Mouse (Mus musculus) hindbrain, postnatal 0 days (tissue): ENCODE data around the gene Cd81. TPM values are rescaled to one million over a fixed set of nuclear protein-coding genes. Genes with fewer than 3 reads are reported as not detected.

Experiments
- ATAC-seq: fragments of 200-750 bp; cut with Nextera tagmentation; 2 replicates; pipeline ENCODE4 v1.8.0; 2017; ENCODE audit warnings: mild to moderate bottlenecking, moderate TSS enrichment, moderate library complexity
- DNase-seq: peaks from one replicate; pipeline ENCODE4 v3.0.0-alpha.2; 2015; ENCODE audit warnings: low spot score
- H3K27ac ChIP-seq: fragments of 300-500 bp; sonication (generic); 2 replicates; pipeline ENCODE4 v1.5.1; 2014; ENCODE audit warnings: mild to moderate bottlenecking
- H3K27me3 ChIP-seq: fragments of 300-500 bp; sonication (generic); 2 replicates; pipeline ENCODE4 v1.6.1; 2014; ENCODE audit warnings: low read length, mixed read lengths; ENCODE audit not compliant: insufficient read depth
- H3K36me3 ChIP-seq: fragments of 300-500 bp; sonication (generic); 2 replicates; pipeline ENCODE4 v1.6.1; 2014; ENCODE audit warnings: low read length, mixed read lengths; ENCODE audit not compliant: insufficient read depth
- H3K4me1 ChIP-seq: fragments of 300-500 bp; sonication (generic); 2 replicates; pipeline ENCODE4 v1.6.1; 2014; ENCODE audit warnings: antibody characterized with exemption, low read length, mixed read lengths; ENCODE audit not compliant: insufficient read depth
- H3K4me2 ChIP-seq: fragments of 300-500 bp; sonication (generic); 2 replicates; pipeline ENCODE4 v1.6.1; 2014; ENCODE audit warnings: low read depth, mild to moderate bottlenecking, low read length, moderate library complexity, mixed read lengths
- H3K4me3 ChIP-seq: fragments of 300-500 bp; sonication (generic); 2 replicates; pipeline ENCODE4 v1.5.1; 2014; ENCODE audit warnings: low read length
- H3K9ac ChIP-seq: fragments of 300-500 bp; sonication (generic); replicated peaks from 2 replicates; pipeline ENCODE4 v1.6.1; 2014; ENCODE audit warnings: mild to moderate bottlenecking, low read length, moderate library complexity, mixed read lengths
- H3K9me3 ChIP-seq: fragments of 300-500 bp; sonication (generic); 2 replicates; pipeline ENCODE4 v1.6.1; 2016; ENCODE audit warnings: low read length, mixed read lengths
- CTCF ChIP-seq: IDR thresholded peaks from 2 replicates; pipeline ENCODE4 v1.5.1; 2016; ENCODE audit warnings: antibody characterized with exemption, control low read depth, low read depth
- WGBS: fragments of 180-500 bp; shearing (Covaris S2); extraction: QIAGEN DNeasy Blood & Tissue Kit; methylation state at CpG from one replicate; pipeline ENCODE4 v1.1.7; 2014; 5-methylcytosine and 5-hydroxymethylcytosine counted together
- polyA plus RNA-seq: library from polyadenylated mRNA; unstranded; fragments of >200 nt; fragmentation: Nextera tagmentation; extraction: Ambion mirVana; gene quantifications from 2 replicates; pipeline ENCODE4 v1.2.1, GENCODE M21; 2015
- total RNA-seq: library from RNA; depleted of rRNA; stranded (reverse); fragments of >200 nt; gene quantifications from 2 replicates; pipeline ENCODE4 v1.2.3, GENCODE M21; 2014

Cd81 gene
- total and polyA plus RNA-seq, 2 experiments from 2014 or later: 708 to 758 TPM

DNA sequence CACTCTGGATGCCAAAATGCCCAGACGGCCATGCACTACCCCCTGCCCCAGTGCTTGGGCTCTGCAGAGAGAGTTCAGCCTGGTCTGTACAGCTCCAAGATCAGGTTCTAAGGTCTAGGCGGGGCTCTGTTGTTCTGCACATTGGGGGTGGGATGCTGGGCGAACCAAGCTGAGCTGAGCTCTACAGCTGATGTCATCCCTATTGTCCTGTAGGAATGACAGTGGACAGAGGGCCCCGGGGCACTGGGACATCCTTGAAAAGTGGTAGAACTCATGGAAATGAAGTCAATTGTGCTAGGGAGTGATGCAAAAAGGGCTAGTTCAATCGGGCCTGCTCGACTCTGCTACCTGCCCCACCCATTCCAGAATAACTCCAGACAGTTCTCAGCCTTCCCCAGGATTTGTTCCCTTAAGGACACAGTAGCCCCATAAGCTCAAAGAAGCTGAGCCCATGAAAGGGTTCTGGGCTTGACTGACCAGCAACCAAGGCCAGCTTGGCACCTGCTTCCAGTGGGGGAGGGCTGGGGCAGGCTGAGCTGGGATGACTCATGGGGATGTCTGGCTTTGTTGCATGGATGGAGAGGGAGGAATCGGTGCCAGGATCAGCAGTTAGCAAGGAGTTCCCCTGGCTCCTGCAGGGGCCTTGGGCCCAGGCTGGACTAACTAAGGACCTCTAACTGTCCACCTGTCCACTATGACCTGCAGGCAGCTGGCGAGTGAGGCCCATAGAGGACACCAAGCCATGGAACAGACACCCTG, 38.9 kb upstream of the Cd81 start:
- no peak for TF ChIP-seq CTCF

DNA sequence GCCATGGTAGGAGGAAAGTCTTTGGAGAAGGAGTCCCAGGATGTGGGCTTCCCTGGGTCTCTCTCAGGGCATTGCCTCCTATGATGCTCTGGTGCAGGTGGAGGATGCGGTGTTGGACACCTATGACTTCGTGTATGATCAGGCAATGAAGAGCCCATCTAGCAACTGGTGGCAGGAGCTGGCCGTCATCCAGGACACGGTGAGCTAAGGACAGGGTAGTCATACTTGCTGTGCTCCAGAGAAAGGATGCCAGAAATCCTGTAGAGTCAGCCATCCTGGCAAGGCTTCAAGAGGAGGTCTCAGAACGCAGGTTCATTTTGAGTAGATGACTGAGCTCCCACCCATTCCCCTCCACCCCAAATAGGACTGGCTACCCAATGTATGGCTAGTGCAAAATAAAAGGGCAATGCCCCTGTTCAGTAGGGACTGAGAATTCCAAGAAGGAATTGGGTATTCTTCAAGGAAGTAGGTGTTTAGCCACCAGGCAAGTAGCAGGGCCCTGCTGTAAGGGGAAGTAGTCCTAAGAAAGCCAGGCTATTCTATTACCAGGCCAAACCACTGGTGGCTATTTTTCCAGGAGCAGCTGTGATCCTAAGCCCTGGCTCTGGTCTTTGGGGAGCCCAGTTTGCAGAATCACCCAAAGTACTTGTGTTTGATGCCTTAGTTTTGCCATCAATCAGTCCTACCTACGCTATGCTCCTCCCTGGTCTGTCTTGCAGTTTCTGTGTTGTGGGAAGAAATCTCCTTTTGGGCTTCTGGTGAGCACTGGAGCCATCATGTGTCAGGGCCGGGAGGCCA, 37.5 kb upstream of the Cd81 start:
- ATAC-seq (no peak), DNase-seq (no peak)
- H3K9me3 ChIP-seq: no peaks in the 10 kb centered on the region
- H3K4me3 ChIP-seq: no peak overlapping the region
- peaks cover 26% of the 10 kb centered on the region for H3K4me1 ChIP-seq
- no peaks in the 10 kb centered on the region for H3K27me3 ChIP-seq
- 65% methylated on average over 7 of the region's 7 CpGs for WGBS
- no peaks in the 10 kb centered on the region for H3K36me3 ChIP-seq
- no peak overlapping the region for H3K27ac ChIP-seq
- no peak for TF ChIP-seq CTCF
- no peak overlapping the region for H3K9ac ChIP-seq
- H3K4me2 ChIP-seq: no peak overlapping the region

More for the DNA sequence above, 38.9 kb upstream of the Cd81 start:
- Histone ChIP-seq H3K4me1 (peaks cover 32% of the 10 kb centered on the region), H3K4me2 (no peak overlapping the region), H3K27ac (peak overlapping the region; percentile 48; the same call in 1 of the 2 replicates), H3K9me3 (no peaks in the 10 kb centered on the region), H3K4me3 (no peak overlapping the region), H3K36me3 (no peaks in the 10 kb centered on the region), H3K27me3 (no peaks in the 10 kb centered on the region), H3K9ac (no peak overlapping the region)
- 58% methylated on average over 8 of the region's 8 CpGs for WGBS
- ATAC-seq: peak; percentile 57
- peak; percentile 63 for DNase-seq

DNA sequence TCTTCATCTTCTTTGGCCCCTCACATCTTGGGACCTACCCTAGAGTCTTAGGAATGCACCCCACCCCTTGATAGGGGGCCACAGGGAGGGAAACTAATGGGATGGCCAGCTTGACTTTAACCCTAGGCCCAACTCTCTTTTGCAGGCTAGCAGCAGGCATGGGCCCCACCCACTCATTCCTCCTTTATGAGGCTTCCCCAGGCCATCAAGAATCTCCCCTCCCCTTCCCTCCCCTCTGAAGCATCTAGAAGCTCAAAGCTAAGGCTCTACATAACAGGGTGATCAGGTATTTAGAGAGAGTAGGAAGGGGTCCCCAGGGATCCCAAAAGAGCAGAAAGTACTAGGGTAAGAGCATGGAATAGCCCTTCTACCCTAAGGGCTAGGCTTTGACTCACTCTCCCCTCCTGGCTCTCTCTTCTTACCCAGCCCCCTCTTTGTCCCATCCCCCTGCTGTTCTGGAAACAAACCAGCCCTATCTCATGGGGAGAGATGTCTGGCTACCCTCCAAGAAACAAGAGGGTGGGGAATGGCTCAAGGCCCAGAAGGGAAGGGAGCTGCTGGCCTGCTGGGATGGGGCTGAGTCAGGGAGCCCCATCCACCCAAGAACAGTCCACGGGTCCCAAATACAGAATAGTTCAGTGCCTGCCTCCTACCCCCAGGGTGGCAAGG, 36.6 kb upstream of the Cd81 start:
- Histone ChIP-seq H3K27me3 (no peaks in the 10 kb centered on the region), H3K9ac (no peak overlapping the region), H3K4me1 (peaks cover 26% of the 10 kb centered on the region), H3K9me3 (no peaks in the 10 kb centered on the region), H3K4me2 (no peak overlapping the region), H3K27ac (0 out of 2 replicates have a peak overlapping the region, but pooled peaks have one; percentile 13), H3K36me3 (no peaks in the 10 kb centered on the region), H3K4me3 (no peak overlapping the region)
- ATAC-seq: peak; percentile 55; the same call in 1 of the 2 replicates
- TF ChIP-seq CTCF: no peak
- WGBS: 13% methylated on average over 1 of the region's 1 CpGs
- peak; percentile 69 for DNase-seq

DNA sequence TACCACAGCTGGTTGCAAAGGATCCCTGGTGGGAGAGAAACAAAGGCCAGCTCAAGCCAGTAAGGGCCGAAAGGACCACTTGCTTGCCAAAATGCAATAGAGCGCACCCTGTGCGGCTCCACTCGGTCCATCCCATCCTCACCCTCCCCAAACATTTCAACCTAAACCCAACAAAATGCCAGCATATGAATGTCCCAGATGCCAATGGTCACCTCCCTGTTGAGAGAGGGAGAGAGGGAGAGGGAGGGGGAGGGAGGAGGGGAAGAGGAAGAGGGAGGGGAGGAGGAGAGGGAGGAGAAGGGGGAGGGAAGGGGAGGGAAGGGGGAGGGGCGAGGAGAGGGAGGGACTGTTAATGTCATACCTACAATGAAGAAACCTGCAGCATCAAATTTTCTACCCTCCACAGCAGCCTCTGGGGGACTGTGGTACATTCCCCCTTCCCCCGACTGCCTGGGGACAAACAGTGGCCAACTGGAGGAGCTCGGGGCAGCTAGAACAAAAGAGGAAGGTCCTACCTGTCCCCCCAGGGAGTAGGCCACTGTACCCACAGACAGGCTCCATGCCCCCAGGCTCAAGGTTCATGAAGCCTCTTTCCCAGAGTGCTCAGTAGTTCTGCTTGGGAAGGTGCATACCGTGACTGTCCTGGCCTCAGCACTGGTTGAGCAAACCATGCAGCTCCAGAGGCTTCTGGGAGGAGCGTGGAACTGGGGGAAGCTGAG, 36.0 kb upstream of the Cd81 start:
- Histone ChIP-seq H3K9me3 (no peaks in the 10 kb centered on the region), H3K27me3 (no peaks in the 10 kb centered on the region), H3K27ac (peak overlapping the region; percentile 13; the same call in 1 of the 2 replicates), H3K4me1 (peaks cover 26% of the 10 kb centered on the region), H3K9ac (no peak overlapping the region), H3K4me2 (no peak overlapping the region), H3K4me3 (no peak overlapping the region), H3K36me3 (no peaks in the 10 kb centered on the region)
- TF ChIP-seq CTCF: no peak
- DNase-seq: no peak
- ATAC-seq: peak; percentile 24; the same call in 1 of the 2 replicates
- WGBS: 39% methylated on average over 9 of the region's 9 CpGs

DNA sequence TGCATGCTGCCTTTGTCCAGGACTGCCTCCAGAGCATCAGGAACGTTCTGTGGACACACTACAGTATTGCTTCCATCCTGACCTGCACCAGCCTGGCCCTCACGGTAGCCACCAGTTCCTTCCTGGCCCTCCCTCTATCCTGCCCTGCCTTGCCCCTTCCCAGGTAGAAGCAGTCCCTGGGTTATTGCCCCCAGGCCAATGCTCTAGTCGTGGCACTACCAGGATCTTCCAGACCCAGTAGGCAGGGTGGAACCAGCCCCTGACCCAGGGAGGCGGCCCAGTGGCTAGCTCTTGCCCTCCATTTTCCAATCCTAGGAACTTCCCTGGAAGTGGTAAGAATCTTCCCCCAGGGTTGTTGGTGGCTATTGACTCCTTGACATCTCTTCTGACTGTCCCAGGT, 35.4 kb upstream of the Cd81 start:
- Histone ChIP-seq H3K9ac (no peak overlapping the region), H3K4me2 (no peak overlapping the region), H3K27ac (no peak overlapping the region; the same call in 1 of the 2 replicates), H3K9me3 (no peaks in the 10 kb centered on the region), H3K27me3 (no peaks in the 10 kb centered on the region), H3K4me3 (no peak overlapping the region), H3K36me3 (no peaks in the 10 kb centered on the region), H3K4me1 (peaks cover 23% of the 10 kb centered on the region)
- DNase-seq (no peak), ATAC-seq (no peak)
- TF ChIP-seq CTCF: no peak
- 69% methylated on average over 4 of the region's 4 CpGs for WGBS

DNA sequence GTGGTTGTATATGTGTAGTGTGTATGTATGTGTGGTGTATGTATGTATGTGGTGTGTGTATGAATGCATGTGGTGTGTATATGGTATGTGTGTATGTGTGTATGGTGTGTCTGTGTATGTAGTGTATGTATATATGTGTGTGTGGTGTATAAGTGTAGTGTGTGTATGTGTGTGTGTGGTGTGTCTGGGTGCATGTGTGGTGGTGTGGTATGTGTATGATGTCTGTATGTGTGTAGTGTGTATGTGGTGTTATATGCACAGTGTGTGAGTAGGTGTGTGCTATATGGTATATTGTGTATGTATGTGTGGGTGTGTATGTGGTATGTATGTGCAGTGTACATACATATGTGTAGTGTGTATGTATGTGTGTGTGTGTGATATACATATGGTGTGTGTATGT, 32.5 kb upstream of the Cd81 start:
- Histone ChIP-seq H3K27ac (no peak overlapping the region), H3K9me3 (no peaks in the 10 kb centered on the region), H3K4me1 (peaks cover 13% of the 10 kb centered on the region; the same call in 1 of the 2 replicates), H3K4me2 (no peak overlapping the region), H3K9ac (no peak overlapping the region), H3K4me3 (no peak overlapping the region), H3K36me3 (peaks cover 1% of the 10 kb centered on the region; the same call in 1 of the 2 replicates), H3K27me3 (no peaks in the 10 kb centered on the region)
- DNase-seq (no peak), ATAC-seq (no peak; the same call in 1 of the 2 replicates)
- no peak for TF ChIP-seq CTCF
